Mouse (Mus musculus) spleen, postnatal 0 days (tissue): Measurements from ENCODE around the gene Mast4. TPM values are rescaled to one million over a fixed set of nuclear protein-coding genes. Genes with fewer than 3 reads are reported as not detected.

ENCODE experiments used
- polyA plus RNA-seq: library from polyadenylated mRNA; unstranded; fragments of >200 nt; fragmentation: Nextera tagmentation; extraction: Ambion mirVana; gene quantifications from 2 replicates; pipeline ENCODE4 v1.2.1, GENCODE M21; 2015

The Mast4 gene
- polyA plus RNA-seq = 13.0 and 16.5 TPM in 2 replicates

DNA sequence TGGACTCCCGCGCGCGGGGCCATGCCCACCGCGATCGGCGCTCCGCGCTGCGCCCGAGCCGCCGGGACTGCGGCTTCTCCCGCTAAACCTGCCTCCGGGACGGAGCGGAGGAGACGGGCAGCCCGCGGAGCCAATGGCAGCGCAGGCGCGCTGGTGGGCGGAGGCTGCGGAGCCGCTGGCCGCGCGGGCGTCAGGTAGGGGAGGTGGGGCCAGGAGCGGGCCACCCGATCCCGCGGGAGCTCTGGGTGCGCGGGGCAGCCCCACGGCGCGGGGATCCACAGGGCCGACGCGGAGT, at the start of gene Mast4:
Mast4 (minus strand) TSS at position 106 of the 295 bp plus-strand sequence.

DNA sequence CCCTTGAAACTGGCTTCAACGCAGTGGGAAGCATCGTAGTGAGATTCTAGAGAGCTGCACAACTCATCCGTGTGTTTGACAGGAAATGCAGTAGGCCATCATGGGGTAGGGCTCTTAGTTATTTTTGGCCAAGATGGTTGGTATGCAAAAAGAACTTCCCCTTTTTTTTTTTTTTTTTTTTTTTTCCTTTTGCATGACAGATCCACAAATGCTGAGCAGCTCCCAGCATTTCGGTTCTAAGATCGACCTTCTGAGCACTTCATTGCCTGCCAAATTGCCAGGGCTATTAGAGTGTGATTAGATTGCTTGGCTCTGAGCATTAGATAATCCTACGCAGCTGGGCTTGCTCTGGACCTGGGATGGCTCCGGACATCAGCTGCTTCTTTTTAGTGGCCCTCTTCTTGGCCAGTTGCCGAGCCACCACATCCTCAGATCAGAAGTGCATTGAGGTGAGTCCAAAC, 640.9 kb downstream of the Mast4 start, which contains the start of gene Cd180:
Cd180 (plus strand) TSS at position 218 of the 461 bp plus-strand sequence.

